Mouse (Mus musculus) small intestine, adult 2 months (tissue): Measurements from ENCODE around the gene Gm7029. TPM values are rescaled to one million over a fixed set of nuclear protein-coding genes. Genes with fewer than 3 reads are reported as not detected.

ENCODE experiments used
- H3K27ac ChIP-seq: fragments of 200-500 bp; 2 replicates; pipeline ENCODE4 v1.5.1; 2012; ENCODE audit warnings: low read depth, low read length, control low read depth, inconsistent platforms; ENCODE audit not compliant: insufficient read depth
- H3K27me3 ChIP-seq: fragments of 200-500 bp; 2 replicates; pipeline ENCODE4 v1.6.1; 2012; ENCODE audit warnings: mild to moderate bottlenecking, moderate library complexity, low read length, inconsistent platforms; ENCODE audit not compliant: control insufficient read depth, insufficient read depth
- H3K36me3 ChIP-seq: fragments of 200-500 bp; 2 replicates; pipeline ENCODE4 v1.6.1; 2012; ENCODE audit warnings: mild to moderate bottlenecking, low read length, control low read depth, inconsistent platforms; ENCODE audit not compliant: control insufficient read depth, insufficient read depth
- H3K4me1 ChIP-seq: fragments of 200-500 bp; 2 replicates; pipeline ENCODE4 v1.6.1; 2012; ENCODE audit warnings: low read length, inconsistent platforms, mixed read lengths; ENCODE audit not compliant: control insufficient read depth, insufficient read depth, insufficient read length
- H3K4me3 ChIP-seq: fragments of 200-500 bp; 2 replicates; pipeline ENCODE4 v1.5.1; 2012; ENCODE audit warnings: low read depth, mild to moderate bottlenecking, control low read depth, inconsistent platforms, low read length, moderate library complexity
- CTCF ChIP-seq: fragments of 200-500 bp; IDR thresholded peaks from 2 replicates; pipeline ENCODE4 v1.5.1; 2012; ENCODE audit warnings: low read depth, mild to moderate bottlenecking, control low read depth, inconsistent platforms, low read length, moderate library complexity, mixed read lengths; ENCODE audit not compliant: insufficient replicate concordance, insufficient read length; ENCODE audit errors: extremely low read depth
- POLR2A ChIP-seq: fragments of 200-500 bp; IDR thresholded peaks from 2 replicates; pipeline ENCODE4 v1.6.1; 2012; ENCODE audit warnings: low read depth, mild to moderate bottlenecking, control low read depth, inconsistent platforms, low read length, moderate library complexity
- WGBS: fragments of 180-500 bp; shearing (Covaris S2); methylation state at CpG from one replicate; pipeline ENCODE4 v1.1.7; 2018; 5-methylcytosine and 5-hydroxymethylcytosine counted together
- polyA plus RNA-seq: library from polyadenylated mRNA; depleted of rRNA; stranded (reverse); fragments of >200 nt; gene quantifications from 2 replicates; pipeline ENCODE4 v1.2.3, GENCODE M21; 2012

The Gm7029 gene
- polyA plus RNA-seq, 1 experiment: not detected

DNA sequence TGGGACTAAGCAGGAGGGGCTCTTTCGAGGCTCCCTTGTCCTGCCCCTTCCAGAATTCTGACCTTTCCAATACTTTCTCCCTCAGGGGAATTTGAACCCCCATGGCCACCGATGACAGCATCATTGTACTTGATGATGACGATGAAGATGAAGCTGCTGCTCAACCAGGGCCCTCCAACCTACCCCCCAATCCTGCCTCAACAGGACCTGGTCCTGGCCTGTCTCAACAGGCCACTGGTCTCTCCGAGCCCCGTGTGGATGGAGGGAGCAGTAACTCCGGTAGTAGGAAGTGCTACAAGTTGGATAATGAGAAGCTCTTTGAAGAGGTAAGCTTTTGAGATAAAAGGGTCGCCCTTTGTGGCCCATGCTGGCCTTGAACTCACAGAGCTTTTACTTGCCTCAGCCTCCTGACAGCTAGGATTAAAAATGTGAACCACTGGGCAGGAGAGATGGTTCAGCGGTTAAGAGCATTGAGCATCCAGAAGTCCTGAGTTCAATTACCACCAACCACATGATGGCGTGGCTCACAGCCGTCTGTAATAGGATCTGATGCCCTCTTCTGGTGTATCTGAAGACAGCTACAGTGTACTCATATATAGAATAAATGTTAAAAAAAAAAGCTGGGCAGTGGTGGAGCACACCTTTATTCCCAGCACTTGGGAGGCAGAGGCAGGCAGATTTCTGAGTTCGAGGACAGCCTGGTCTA is 36.9 kb downstream of the Gm7029 start:
- no peak for TF ChIP-seq POLR2A
- no peak for TF ChIP-seq CTCF
- Histone ChIP-seq H3K27ac (peak overlapping the region; percentile 97), H3K4me3 (peak overlapping the region; percentile 85), H3K36me3 (peaks cover 35% of the 10 kb centered on the region), H3K27me3 (no peaks in the 10 kb centered on the region), H3K4me1 (peaks cover 10% of the 10 kb centered on the region)
- WGBS: 33% methylated on average over 11 of the region's 11 CpGs

DNA sequence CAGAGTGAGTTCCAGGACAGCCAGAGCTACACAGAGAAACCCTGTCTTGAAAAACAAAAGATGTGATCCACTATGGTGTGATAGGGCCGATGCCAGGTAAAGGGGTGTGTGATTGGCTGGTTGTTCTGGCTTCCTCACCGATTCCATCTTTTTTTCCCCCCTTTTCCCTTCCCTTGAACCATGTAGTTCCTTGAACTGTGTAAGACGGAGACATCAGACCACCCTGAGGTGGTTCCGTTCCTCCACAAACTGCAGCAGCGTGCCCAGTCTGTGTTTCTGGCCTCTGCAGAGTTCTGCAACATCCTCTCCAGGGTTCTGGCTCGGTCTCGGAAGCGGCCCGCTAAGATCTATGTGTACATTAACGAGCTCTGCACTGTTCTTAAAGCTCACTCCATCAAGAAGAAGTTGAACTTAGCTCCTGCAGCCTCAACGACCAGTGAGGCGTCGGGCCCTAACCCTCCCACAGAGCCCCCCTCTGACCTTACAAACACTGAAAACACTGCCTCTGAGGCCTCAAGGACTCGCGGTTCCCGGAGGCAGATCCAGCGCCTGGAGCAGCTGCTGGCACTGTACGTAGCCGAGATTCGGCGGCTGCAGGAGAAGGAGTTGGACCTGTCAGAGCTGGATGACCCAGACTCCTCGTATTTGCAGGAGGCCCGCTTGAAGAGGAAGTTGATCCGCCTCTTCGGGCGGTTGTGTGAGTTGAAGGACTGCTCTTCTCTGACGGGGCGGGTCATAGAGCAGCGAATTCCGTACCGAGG is 37.6 kb downstream of the Gm7029 start:
- Histone ChIP-seq H3K27ac (no peak overlapping the region), H3K4me1 (peaks cover 10% of the 10 kb centered on the region), H3K36me3 (peaks cover 35% of the 10 kb centered on the region), H3K27me3 (no peaks in the 10 kb centered on the region), H3K4me3 (no peak overlapping the region)
- 92% methylated on average over 31 of the region's 31 CpGs for WGBS
- peak; percentile 14; the same call in 1 of the 2 replicates for TF ChIP-seq CTCF
- no peak for TF ChIP-seq POLR2A

DNA sequence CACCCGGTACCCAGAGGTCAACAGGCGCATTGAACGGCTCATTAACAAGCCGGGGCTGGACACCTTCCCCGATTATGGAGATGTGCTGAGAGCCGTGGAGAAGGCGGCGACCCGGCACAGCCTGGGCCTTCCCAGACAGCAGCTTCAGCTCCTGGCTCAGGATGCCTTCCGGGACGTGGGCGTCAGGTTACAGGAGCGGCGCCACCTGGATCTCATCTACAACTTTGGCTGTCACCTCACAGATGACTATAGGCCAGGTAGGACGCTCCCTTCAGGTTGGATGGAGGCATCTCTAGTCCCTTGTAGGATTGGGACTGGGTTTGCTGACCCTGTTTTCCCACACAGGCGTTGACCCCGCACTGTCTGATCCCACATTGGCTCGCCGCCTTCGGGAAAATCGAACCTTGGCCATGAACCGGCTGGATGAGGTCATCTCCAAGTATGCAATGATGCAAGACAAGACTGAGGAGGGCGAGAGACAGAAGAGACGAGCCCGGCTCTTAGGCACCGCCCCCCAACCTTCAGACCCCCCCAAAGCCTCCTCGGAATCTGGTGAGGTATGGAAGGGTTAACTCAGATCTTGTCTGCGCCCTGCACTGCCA is 38.3 kb downstream of the Gm7029 start:
- no peaks in the 10 kb centered on the region for H3K27me3 ChIP-seq
- H3K36me3 ChIP-seq: peaks cover 35% of the 10 kb centered on the region
- H3K4me1 ChIP-seq: peaks cover 13% of the 10 kb centered on the region
- TF ChIP-seq POLR2A (no peak), CTCF (no peak)
- 89% methylated on average over 28 of the region's 28 CpGs for WGBS
- no peak overlapping the region for H3K27ac ChIP-seq
- no peak overlapping the region for H3K4me3 ChIP-seq

DNA sequence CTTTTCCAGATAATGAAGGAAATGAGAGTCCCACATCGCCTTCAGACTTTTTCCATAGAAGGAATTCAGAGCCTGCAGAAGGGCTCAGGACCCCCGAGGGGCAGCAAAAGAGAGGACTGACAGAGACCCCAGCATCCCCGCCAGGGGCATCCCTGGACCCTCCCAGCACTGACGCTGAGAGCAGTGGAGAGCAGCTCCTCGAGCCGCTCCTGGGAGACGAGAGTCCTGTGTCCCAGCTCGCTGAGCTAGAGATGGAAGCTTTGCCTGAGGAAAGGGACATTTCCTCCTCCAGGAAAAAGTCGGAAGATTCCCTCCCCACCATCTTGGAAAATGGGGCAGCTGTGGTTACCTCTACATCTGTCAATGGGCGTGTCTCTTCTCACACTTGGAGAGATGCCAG is 39.6 kb downstream of the Gm7029 start:
- WGBS: 88% methylated on average over 10 of the region's 10 CpGs
- no peak overlapping the region for H3K4me3 ChIP-seq
- H3K27me3 ChIP-seq: no peaks in the 10 kb centered on the region
- H3K27ac ChIP-seq: no peak overlapping the region
- H3K4me1 ChIP-seq: peaks cover 17% of the 10 kb centered on the region
- TF ChIP-seq CTCF: no peak
- TF ChIP-seq POLR2A: no peak
- H3K36me3 ChIP-seq: peaks cover 40% of the 10 kb centered on the region

DNA sequence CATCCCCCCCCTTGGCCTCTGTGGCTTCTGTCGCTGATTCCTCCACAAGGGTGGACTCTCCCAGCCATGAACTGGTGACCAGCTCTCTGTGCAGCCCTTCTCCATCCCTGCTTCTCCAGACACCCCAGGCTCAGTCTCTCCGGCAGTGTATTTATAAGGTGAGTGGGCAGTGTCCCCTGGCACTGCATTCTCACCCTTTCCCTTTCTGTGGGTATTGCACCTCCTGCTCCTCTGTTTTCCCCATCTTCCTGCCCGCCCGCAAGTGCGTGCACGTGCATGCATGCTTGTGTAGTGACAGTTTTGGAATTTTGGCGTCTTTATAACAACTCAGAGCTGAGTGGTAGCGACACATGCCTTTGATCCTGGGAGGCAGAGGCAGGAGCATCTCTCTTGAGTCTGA is 40.3 kb downstream of the Gm7029 start:
- no peaks in the 10 kb centered on the region for H3K27me3 ChIP-seq
- no peak for TF ChIP-seq POLR2A
- TF ChIP-seq CTCF: no peak
- no peak overlapping the region for H3K4me3 ChIP-seq
- H3K4me1 ChIP-seq: peaks cover 23% of the 10 kb centered on the region
- no peak overlapping the region for H3K27ac ChIP-seq
- 96% methylated on average over 8 of the region's 8 CpGs for WGBS
- peaks cover 40% of the 10 kb centered on the region for H3K36me3 ChIP-seq

DNA sequence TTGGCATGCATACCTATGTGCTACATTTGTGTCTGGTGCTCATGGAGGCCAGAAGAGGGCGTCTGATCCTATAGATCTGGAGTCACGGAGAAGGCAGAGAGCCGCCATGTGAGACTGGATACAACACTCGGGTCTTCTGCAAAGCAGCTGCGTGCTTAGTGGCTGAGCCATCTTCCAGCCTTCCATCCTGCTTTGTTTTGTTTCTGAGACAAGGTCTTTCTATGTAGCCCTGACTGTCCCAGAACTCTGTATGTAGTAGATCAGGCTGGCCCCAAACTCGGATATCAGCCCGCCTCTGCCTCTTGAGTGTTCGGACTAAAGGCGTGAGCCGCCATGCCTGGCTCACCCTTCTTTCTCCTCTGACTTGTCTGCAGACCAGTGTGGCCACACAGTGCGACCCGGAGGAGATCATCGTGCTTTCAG is 41.3 kb downstream of the Gm7029 start:
- 71% methylated on average over 13 of the region's 13 CpGs for WGBS
- Histone ChIP-seq H3K27me3 (no peaks in the 10 kb centered on the region), H3K4me3 (no peak overlapping the region), H3K4me1 (peaks cover 24% of the 10 kb centered on the region), H3K27ac (no peak overlapping the region), H3K36me3 (peaks cover 40% of the 10 kb centered on the region)
- TF ChIP-seq CTCF (peak; percentile 1; the same call in 1 of the 2 replicates), POLR2A (no peak)
